Mouse (Mus musculus) liver, embryonic 16.5 days (tissue): Measurements from ENCODE around the gene Zfp1. TPM values are rescaled to one million over a fixed set of nuclear protein-coding genes. Genes with fewer than 3 reads are reported as not detected.

Experiments
- ATAC-seq: fragments of 200-750 bp; cut with Nextera tagmentation; 2 replicates; pipeline ENCODE4 v1.8.0; 2017; ENCODE audit warnings: low read depth, mild to moderate bottlenecking, moderate number of reproducible peaks, moderate library complexity
- H3K27ac ChIP-seq: fragments of 300-500 bp; sonication (generic); 2 replicates; pipeline ENCODE4 v1.5.1; 2014; ENCODE audit warnings: mild to moderate bottlenecking, low read length
- H3K27me3 ChIP-seq: fragments of 300-500 bp; sonication (generic); 2 replicates; pipeline ENCODE4 v1.6.1; 2014; ENCODE audit warnings: low read depth, low read length, mixed read lengths; ENCODE audit not compliant: control insufficient read depth, insufficient read depth
- H3K36me3 ChIP-seq: fragments of 300-500 bp; sonication (generic); 2 replicates; pipeline ENCODE4 v1.6.1; 2014; ENCODE audit warnings: mild to moderate bottlenecking; ENCODE audit not compliant: control insufficient read depth, insufficient read depth
- H3K4me1 ChIP-seq: fragments of 300-500 bp; sonication (generic); 2 replicates; pipeline ENCODE4 v1.6.1; 2014; ENCODE audit warnings: low read depth, low read length, mixed read lengths; ENCODE audit not compliant: control insufficient read depth
- H3K4me2 ChIP-seq: fragments of 300-500 bp; sonication (generic); 2 replicates; pipeline ENCODE4 v1.6.1; 2014; ENCODE audit warnings: low read depth, low read length, mixed read lengths
- H3K4me3 ChIP-seq: fragments of 300-500 bp; sonication (generic); 2 replicates; pipeline ENCODE4 v1.5.1; 2014; ENCODE audit warnings: low read depth, mild to moderate bottlenecking, low read length
- H3K9ac ChIP-seq: fragments of 300-500 bp; sonication (generic); 2 replicates; pipeline ENCODE4 v1.6.1; 2014; ENCODE audit warnings: low read depth, low read length
- H3K9me3 ChIP-seq: fragments of 300-500 bp; sonication (generic); replicated peaks from 2 replicates; pipeline ENCODE4 v1.6.1; 2016; ENCODE audit warnings: low read length; ENCODE audit not compliant: control insufficient read depth
- WGBS: fragments of 180-500 bp; shearing (Covaris S2); extraction: QIAGEN DNeasy Blood & Tissue Kit; methylation state at CpG from one replicate; pipeline ENCODE4 v1.1.7; 2014; ENCODE audit not compliant: insufficient replicate concordance; 5-methylcytosine and 5-hydroxymethylcytosine counted together
- polyA plus RNA-seq: library from polyadenylated mRNA; unstranded; fragments of >200 nt; fragmentation: Nextera tagmentation; extraction: Ambion mirVana; gene quantifications from 2 replicates; pipeline ENCODE4 v1.2.1, GENCODE M21; 2015

The Zfp1 gene
- polyA plus RNA-seq, 1 experiment from 2014 or later, result 4.0 TPM

GRCm38 (mm10) chr8:111622553-111622952 is 20.6 kb upstream of the Zfp1 start:
- H3K4me1 ChIP-seq, result peaks cover 2% of the 10 kb centered on the region; the same call in 1 of the 2 replicates
- no peaks in the 10 kb centered on the region for H3K36me3 ChIP-seq
- no peaks in the 10 kb centered on the region for H3K9me3 ChIP-seq
- H3K4me2 ChIP-seq, result no peak overlapping the region
- ATAC-seq, result no peak
- 81% methylated on average over 10 of the region's 10 CpGs for WGBS
- H3K4me3 ChIP-seq, result no peak overlapping the region
- no peak overlapping the region for H3K9ac ChIP-seq
- H3K27me3 ChIP-seq, result no peaks in the 10 kb centered on the region
- H3K27ac ChIP-seq, result no peak overlapping the region

GRCm38 (mm10) chr8:111624081-111624852 is 18.9 kb upstream of the Zfp1 start:
- Histone ChIP-seq H3K27ac (no peak overlapping the region), H3K4me3 (no peak overlapping the region), H3K9me3 (no peaks in the 10 kb centered on the region), H3K36me3 (no peaks in the 10 kb centered on the region), H3K4me2 (no peak overlapping the region), H3K4me1 (peaks cover 2% of the 10 kb centered on the region; the same call in 1 of the 2 replicates), H3K9ac (no peak overlapping the region), H3K27me3 (no peaks in the 10 kb centered on the region)
- 56% methylated on average over 12 of the region's 12 CpGs for WGBS
- ATAC-seq, result no peak

GRCm38 (mm10) chr8:111624853-111625221 is 18.4 kb upstream of the Zfp1 start:
- H3K27ac ChIP-seq, result no peak overlapping the region

GRCm38 (mm10) chr8:111625694-111626527 is 17.3 kb upstream of the Zfp1 start:
- WGBS, result 26% methylated on average over 6 of the region's 6 CpGs
- Histone ChIP-seq H3K4me1 (peaks cover 2% of the 10 kb centered on the region; the same call in 1 of the 2 replicates), H3K9me3 (no peaks in the 10 kb centered on the region), H3K27ac (no peak overlapping the region), H3K36me3 (no peaks in the 10 kb centered on the region), H3K4me2 (no peak overlapping the region), H3K27me3 (no peaks in the 10 kb centered on the region), H3K4me3 (no peak overlapping the region), H3K9ac (no peak overlapping the region)
- no peak for ATAC-seq

More at GRCm38 (mm10) chr8:111624853-111625221, 18.4 kb upstream of the Zfp1 start:
- no peak for ATAC-seq
- Histone ChIP-seq H3K4me2 (no peak overlapping the region), H3K4me3 (no peak overlapping the region), H3K4me1 (peaks cover 2% of the 10 kb centered on the region; the same call in 1 of the 2 replicates), H3K36me3 (no peaks in the 10 kb centered on the region), H3K9me3 (no peaks in the 10 kb centered on the region), H3K27me3 (no peaks in the 10 kb centered on the region), H3K9ac (no peak overlapping the region)
- 69% methylated on average over 10 of the region's 10 CpGs for WGBS

- no peak overlapping the region for H3K9ac ChIP-seq
- H3K27ac ChIP-seq, result no peak overlapping the region
- H3K27me3 ChIP-seq, result no peaks in the 10 kb centered on the region
- 72% methylated on average over 8 of the region's 8 CpGs for WGBS
- ATAC-seq, result no peak
- no peaks in the 10 kb centered on the region for H3K36me3 ChIP-seq
- no peak overlapping the region for H3K4me3 ChIP-seq
- no peaks in the 10 kb centered on the region for H3K9me3 ChIP-seq
- peaks cover 2% of the 10 kb centered on the region; the same call in 1 of the 2 replicates for H3K4me1 ChIP-seq
- H3K4me2 ChIP-seq, result no peak overlapping the region
Observed at GRCm38 (mm10) chr8:111626528-111626820, 16.7 kb upstream of the Zfp1 start.

- Histone ChIP-seq H3K36me3 (no peaks in the 10 kb centered on the region), H3K9ac (no peak overlapping the region), H3K9me3 (no peaks in the 10 kb centered on the region), H3K27ac (no peak overlapping the region), H3K4me3 (no peak overlapping the region), H3K4me2 (no peak overlapping the region), H3K27me3 (no peaks in the 10 kb centered on the region), H3K4me1 (peaks cover 2% of the 10 kb centered on the region; the same call in 1 of the 2 replicates)
- ATAC-seq, result no peak
- WGBS, result 66% methylated on average over 14 of the region's 14 CpGs
Observed at GRCm38 (mm10) chr8:111626933-111627332, 16.3 kb upstream of the Zfp1 start.

- Histone ChIP-seq H3K4me2 (no peak overlapping the region), H3K36me3 (no peaks in the 10 kb centered on the region), H3K9ac (no peak overlapping the region), H3K4me3 (no peak overlapping the region), H3K4me1 (peaks cover 2% of the 10 kb centered on the region; the same call in 1 of the 2 replicates), H3K27ac (no peak overlapping the region), H3K27me3 (no peaks in the 10 kb centered on the region), H3K9me3 (no peaks in the 10 kb centered on the region)
- 92% methylated on average over 9 of the region's 9 CpGs for WGBS
- no peak for ATAC-seq
Observed at GRCm38 (mm10) chr8:111627923-111628322, 15.3 kb upstream of the Zfp1 start.

- Histone ChIP-seq H3K27ac (no peak overlapping the region), H3K9me3 (no peaks in the 10 kb centered on the region), H3K36me3 (no peaks in the 10 kb centered on the region), H3K4me2 (no peak overlapping the region), H3K4me1 (peaks cover 2% of the 10 kb centered on the region; the same call in 1 of the 2 replicates), H3K27me3 (no peaks in the 10 kb centered on the region), H3K4me3 (no peak overlapping the region), H3K9ac (no peak overlapping the region)
- no peak for ATAC-seq
- 83% methylated on average over 12 of the region's 12 CpGs for WGBS
Observed at GRCm38 (mm10) chr8:111628401-111628800, 14.8 kb upstream of the Zfp1 start.
